Mouse (Mus musculus) embryonic fibroblast, embryonic 13.5 days (primary cell): ENCODE data around the gene Nudt22.

ENCODE experiments used
- CTCF ChIP-seq: IDR thresholded peaks from 2 replicates; pipeline ENCODE4 v1.5.1; 2011; ENCODE audit warnings: mild to moderate bottlenecking, control low read depth, low read length, moderate library complexity, borderline replicate concordance; ENCODE audit not compliant: insufficient read depth
- POLR2A ChIP-seq: IDR thresholded peaks from 2 replicates; pipeline ENCODE4 v1.6.1; 2011; ENCODE audit warnings: low read depth, mild to moderate bottlenecking, control low read depth, low read length, moderate library complexity

GRCm38 (mm10) chr19:6949532-6949931, 46.4 kb downstream of the Nudt22 start:
- no peak; the same call in 1 of the 2 replicates for TF ChIP-seq POLR2A
- no peak for TF ChIP-seq CTCF
